Mouse (Mus musculus) gastrocnemius, adult 18-20 months (tissue): Measurements from ENCODE around the gene Rdh7. TPM values are rescaled to one million over a fixed set of nuclear protein-coding genes. Genes with fewer than 3 reads are reported as not detected.

Experiments used
- total RNA-seq, 2 experiments: library from RNA; stranded (reverse); gene quantifications; 2 replicates each; pipeline ENCODE4 v1.2.3; 2021

Rdh7 gene
- total RNA-seq, 2 experiments from 2014 or later, result 0.38 TPM; not detected in 1

Other genes with a start within 250 kb of the Rdh7 start
- gene Stat6, start 245.8 kb downstream of the Rdh7 start, total RNA-seq, result 10 to 100 TPM; 16.0 to 17.9 TPM
- gene Nemp1, start 221.9 kb downstream of the Rdh7 start, total RNA-seq, result 1 to 10 TPM; 2.5 to 2.7 TPM
- 1 to 10 TPM; 3.4 to 3.5 TPM for gene Nab2, start 220.2 kb downstream of the Rdh7 start, total RNA-seq
- gene Myo1a, start 183.6 kb downstream of the Rdh7 start, total RNA-seq, result not detected
- gene Tac2, start 164.3 kb downstream of the Rdh7 start, total RNA-seq, result not detected
- gene Zbtb39, start 149.3 kb downstream of the Rdh7 start, total RNA-seq, result 1 to 10 TPM; 6.3 to 6.6 TPM
- under 1 TPM; 0.14 to 0.25 TPM for gene Gpr182, start 137.1 kb downstream of the Rdh7 start, total RNA-seq
- gene Rdh1, start 129.1 kb downstream of the Rdh7 start, total RNA-seq, result not detected
- under 1 TPM; 0.30 to 0.31 TPM for gene Rdh16f1, start 129.0 kb downstream of the Rdh7 start, total RNA-seq
- gene Rdh9, start 112.4 kb downstream of the Rdh7 start, total RNA-seq, result not detected
- under 1 TPM in 1 of 2 experiments, not detected in 1; 0.11 TPM for gene Rdh16, start 87.7 kb downstream of the Rdh7 start, total RNA-seq
- gene Rdh19, start 38.9 kb downstream of the Rdh7 start, total RNA-seq, result not detected
- gene Rdh16f2, start 22.3 kb downstream of the Rdh7 start, total RNA-seq, result not detected
- gene Sdr9c7, start 9.7 kb upstream of the Rdh7 start, total RNA-seq, result not detected
- not detected for gene Hsd17b6, start 118.8 kb upstream of the Rdh7 start, total RNA-seq
- gene Prim1, start 126.4 kb upstream of the Rdh7 start, total RNA-seq, result 1 to 10 TPM in 1 of 2 experiments, under 1 TPM in 1; 0.64 to 1.0 TPM
- gene Naca, start 146.8 kb upstream of the Rdh7 start, total RNA-seq, result 100 to 1,000 TPM; 382 to 392 TPM
- gene Ptges3, start 170.1 kb upstream of the Rdh7 start, total RNA-seq, result 10 to 100 TPM; 72.1 to 87.9 TPM
- gene Atp5b, start 194.5 kb upstream of the Rdh7 start, total RNA-seq, result 1,000 to 10,000 TPM; 3,383 to 3,450 TPM
- gene Baz2a, start 202.8 kb upstream of the Rdh7 start, total RNA-seq, result 10 to 100 TPM; 12.4 to 13.9 TPM